Mouse (Mus musculus) limb, embryonic 14.5 days (tissue): ENCODE measurements around the gene Snrnp35. TPM values are rescaled to one million over a fixed set of nuclear protein-coding genes. Genes with fewer than 3 reads are reported as not detected.

Experiments used
- ATAC-seq: fragments of 200-750 bp; cut with Nextera tagmentation; 2 replicates; pipeline ENCODE4 v1.8.0; 2017; ENCODE audit warnings: low read depth, moderate number of reproducible peaks, moderate TSS enrichment; ENCODE audit not compliant: low FRiP score
- DNase-seq: peaks from one replicate; pipeline ENCODE4 v3.0.0-alpha.2; 2015; ENCODE audit warnings: low spot score
- H3K27ac ChIP-seq: fragments of 300-500 bp; sonication (generic); replicated peaks from 2 replicates; pipeline ENCODE4 v1.5.1; 2014; ENCODE audit warnings: low read depth, mild to moderate bottlenecking, low read length, moderate library complexity, mixed read lengths
- H3K27me3 ChIP-seq: fragments of 300-500 bp; sonication (generic); 2 replicates; pipeline ENCODE4 v1.6.1; 2014; ENCODE audit warnings: low read length, mixed read lengths; ENCODE audit not compliant: control insufficient read depth, insufficient read depth
- H3K36me3 ChIP-seq: fragments of 300-500 bp; sonication (generic); 2 replicates; pipeline ENCODE4 v1.6.1; 2014; ENCODE audit warnings: mild to moderate bottlenecking, low read length, moderate library complexity, mixed read lengths; ENCODE audit not compliant: control insufficient read depth, insufficient read depth
- H3K4me1 ChIP-seq: fragments of 300-500 bp; sonication (generic); 2 replicates; pipeline ENCODE4 v1.6.1; 2014; ENCODE audit warnings: antibody characterized with exemption, low read length, mixed read lengths; ENCODE audit not compliant: control insufficient read depth, insufficient read depth
- H3K4me2 ChIP-seq: fragments of 300-500 bp; sonication (generic); replicated peaks from 2 replicates; pipeline ENCODE4 v1.6.1; 2014; ENCODE audit warnings: low read depth, mild to moderate bottlenecking, low read length, moderate library complexity; ENCODE audit not compliant: severe bottlenecking
- H3K4me3 ChIP-seq: fragments of 300-500 bp; sonication (generic); replicated peaks from 2 replicates; pipeline ENCODE4 v1.5.1; 2014; ENCODE audit warnings: low read length
- H3K9ac ChIP-seq: fragments of 300-500 bp; sonication (generic); 2 replicates; pipeline ENCODE4 v1.6.1; 2014; ENCODE audit warnings: mild to moderate bottlenecking, low read depth, low read length, moderate library complexity; ENCODE audit not compliant: severe bottlenecking
- H3K9me3 ChIP-seq: fragments of 300-500 bp; sonication (generic); 2 replicates; pipeline ENCODE4 v1.6.1; 2016; ENCODE audit warnings: low read length; ENCODE audit not compliant: control insufficient read depth
- POLR2A ChIP-seq: fragments of 200-500 bp; IDR thresholded peaks from 2 replicates; pipeline ENCODE4 v1.8.0; 2012; ENCODE audit warnings: inconsistent platforms, mild to moderate bottlenecking, moderate library complexity, borderline replicate concordance; ENCODE audit not compliant: insufficient read depth, insufficient read length; ENCODE audit errors: extremely low read depth
- WGBS: fragments of 180-500 bp; shearing (Covaris S2); extraction: QIAGEN DNeasy Blood & Tissue Kit; methylation state at CpG from one replicate; pipeline ENCODE4 v1.1.7; 2014; 5-methylcytosine and 5-hydroxymethylcytosine counted together
- polyA plus RNA-seq, 2 experiments: library from polyadenylated mRNA; depleted of rRNA in 1 of 2; stranded (reverse) in 1 of 2; unstranded in 1 of 2; fragments of >200 nt; fragmentation: Nextera tagmentation in 1 of 2; extraction: Ambion mirVana in 1 of 2; gene quantifications; 2 replicates each; pipeline versions ENCODE4 v1.2.1 to v1.2.3; 2012 to 2014

Snrnp35 gene
- polyA plus RNA-seq, 2 experiments, result 10.7 to 17.1 TPM

GRCm38 (mm10) chr5:124491732-124492131 lies 8.8 kb downstream of the Snrnp35 start:
- Histone ChIP-seq H3K4me1 (no peaks in the 10 kb centered on the region), H3K9ac (no peak overlapping the region), H3K27me3 (no peaks in the 10 kb centered on the region), H3K9me3 (no peaks in the 10 kb centered on the region), H3K4me2 (no peak overlapping the region), H3K36me3 (peaks cover 65% of the 10 kb centered on the region), H3K27ac (no peak overlapping the region), H3K4me3 (no peak overlapping the region)
- no peak for TF ChIP-seq POLR2A
- no peak for ATAC-seq
- WGBS, result 78% methylated on average over 4 of the region's 4 CpGs
- DNase-seq, result no peak

GRCm38 (mm10) chr5:124492618-124493017 lies 9.7 kb downstream of the Snrnp35 start:
- Histone ChIP-seq H3K36me3 (peaks cover 69% of the 10 kb centered on the region), H3K9me3 (no peaks in the 10 kb centered on the region), H3K27ac (no peak overlapping the region), H3K4me2 (no peak overlapping the region), H3K4me1 (no peaks in the 10 kb centered on the region), H3K27me3 (no peaks in the 10 kb centered on the region), H3K9ac (no peak overlapping the region), H3K4me3 (no peak overlapping the region)
- DNase-seq (no peak), ATAC-seq (no peak)
- TF ChIP-seq POLR2A, result no peak
- 81% methylated on average over 4 of the region's 4 CpGs for WGBS

GRCm38 (mm10) chr5:124493455-124493854 lies 10.5 kb downstream of the Snrnp35 start:
- Histone ChIP-seq H3K9ac (no peak overlapping the region), H3K27ac (no peak overlapping the region), H3K9me3 (no peaks in the 10 kb centered on the region), H3K4me1 (no peaks in the 10 kb centered on the region), H3K27me3 (no peaks in the 10 kb centered on the region), H3K36me3 (peaks cover 73% of the 10 kb centered on the region), H3K4me3 (no peak overlapping the region), H3K4me2 (no peak overlapping the region)
- ATAC-seq (no peak), DNase-seq (no peak)
- WGBS, result 86% methylated on average over 11 of the region's 11 CpGs
- TF ChIP-seq POLR2A, result no peak

DNA sequence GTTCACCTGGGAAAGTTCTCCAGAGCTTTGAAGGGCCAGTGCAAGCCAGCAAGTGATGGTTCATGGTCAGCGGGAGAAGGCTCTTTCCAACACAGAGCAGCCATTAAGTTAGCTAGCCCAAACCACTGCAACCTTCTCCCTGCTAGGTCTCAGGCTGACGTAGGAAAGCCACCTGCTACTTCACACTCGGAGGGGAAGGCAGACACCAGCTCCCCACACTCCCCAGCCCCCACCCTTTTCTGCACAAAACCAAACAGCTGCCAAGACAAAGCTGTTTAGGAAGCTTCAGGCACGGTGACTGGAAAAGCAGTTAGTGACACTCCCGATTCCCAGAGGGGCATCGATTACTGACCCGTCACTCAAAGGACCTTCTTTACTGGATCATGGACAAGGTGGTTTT lies 12.6 kb downstream of the Snrnp35 start:
- Histone ChIP-seq H3K27me3 (no peaks in the 10 kb centered on the region), H3K9me3 (no peaks in the 10 kb centered on the region), H3K36me3 (peaks cover 86% of the 10 kb centered on the region), H3K9ac (no peak overlapping the region), H3K4me1 (no peaks in the 10 kb centered on the region), H3K4me3 (no peak overlapping the region), H3K4me2 (no peak overlapping the region), H3K27ac (no peak overlapping the region)
- DNase-seq (no peak), ATAC-seq (0 out of 2 replicates have a peak, but pooled peaks have one; percentile 41)
- WGBS, result 76% methylated on average over 7 of the region's 7 CpGs
- TF ChIP-seq POLR2A, result no peak

GRCm38 (mm10) chr5:124496614-124497514 lies 13.9 kb downstream of the Snrnp35 start:
- ATAC-seq (no peak), DNase-seq (no peak)
- no peaks in the 10 kb centered on the region for H3K27me3 ChIP-seq
- no peak overlapping the region for H3K9ac ChIP-seq
- no peak overlapping the region for H3K4me2 ChIP-seq
- H3K27ac ChIP-seq, result no peak overlapping the region
- no peak overlapping the region for H3K4me3 ChIP-seq
- TF ChIP-seq POLR2A, result no peak
- no peaks in the 10 kb centered on the region for H3K9me3 ChIP-seq
- H3K36me3 ChIP-seq, result peaks cover 85% of the 10 kb centered on the region
- no peaks in the 10 kb centered on the region for H3K4me1 ChIP-seq
- 73% methylated on average over 15 of the region's 15 CpGs for WGBS
